Comparison of ENCODE assay signal across 8 mouse cellular contexts in genomic region chr4:43024673-43025072, GRCm38 (mm10). TPM values are rescaled to one million over a fixed set of nuclear protein-coding genes. Genes with fewer than 3 reads are reported as not detected.
DNase-seq lines count a peak whose midpoint lies in the region; ATAC-seq and TF ChIP-seq lines count a peak whose summit lies in the region.

No protein-coding gene starts in this region.

- no peak for DNase-seq in left cerebral cortex, adult 2 months (ENCODE audit: extremely low spot score in 1 of 2, low spot score in 2 of 2)
- DNase-seq in left cerebral cortex, postnatal 36 days (ENCODE audit: low spot score in 2 of 2), result no peak
- no peak for DNase-seq in intestine, embryonic 14.5 days (ENCODE audit: low spot score)
- no peak for DNase-seq in thymus, postnatal 25 days
- DNase-seq in T-cell, adult 2 months (ENCODE audit: low spot score), result no peak
- no peak for DNase-seq in lung, postnatal 10 days

- H3K9me3 ChIP-seq in embryonic facial prominence, embryonic 15.5 days (replicated peaks), result no peaks in the 10 kb centered on the region
- no peaks in the 10 kb centered on the region for H3K9me3 ChIP-seq in intestine, embryonic 14.5 days (ENCODE audit: control insufficient read depth, low read length)

- ATAC-seq in embryonic facial prominence, embryonic 15.5 days (ENCODE audit: insufficient number of reproducible peaks, low FRiP score, low TSS enrichment, low read depth), result no peak
- ATAC-seq in intestine, embryonic 14.5 days (replicated peaks; ENCODE audit: low FRiP score, low TSS enrichment, low read depth), result no peak

- peak overlapping the region; percentile 91; the same call in 1 of the 2 replicates for H3K27ac ChIP-seq in left cerebral cortex, adult 2 months
- peak overlapping the region; percentile 92 for H3K27ac ChIP-seq in embryonic facial prominence, embryonic 15.5 days (replicated peaks)
- no peak overlapping the region for H3K27ac ChIP-seq in intestine, embryonic 14.5 days (ENCODE audit: low read depth)

- H3K79me2 ChIP-seq in myocyte (ENCODE audit: control insufficient read depth, insufficient read depth), result no peaks in the 10 kb centered on the region

- TF ChIP-seq CTCF in left cerebral cortex, adult 2 months (IDR thresholded peaks at IDR 0.05), result no peak

- intact Hi-C loops in left cerebral cortex, adult 2 months (cut with DNase I), result loop anchor here (1.0 kb wide), 1 partner anchor 14 kb away; the partner anchor contains the start of gene Fancg
- intact Hi-C loops in left cerebral cortex, postnatal 36 days (cut with DNase I), result no loop called here

- H3K4me3 ChIP-seq in left cerebral cortex, adult 2 months, result peak overlapping the region; percentile 84
- peak overlapping the region; percentile 65 for H3K4me3 ChIP-seq in embryonic facial prominence, embryonic 15.5 days (replicated peaks)
- H3K4me3 ChIP-seq in intestine, embryonic 14.5 days (ENCODE audit: low read depth, low read length), result peak overlapping the region; percentile 64
- peak overlapping the region; percentile 32 for H3K4me3 ChIP-seq in myocyte

- no peak for TF ChIP-seq POLR2A in myocyte (IDR thresholded peaks at IDR 0.05; ENCODE audit: insufficient read length, low read depth)

- peaks cover 70% of the 10 kb centered on the region for H3K36me3 ChIP-seq in embryonic facial prominence, embryonic 15.5 days
- H3K36me3 ChIP-seq in intestine, embryonic 14.5 days (ENCODE audit: control insufficient read depth, insufficient read depth, low read length), result peaks cover 76% of the 10 kb centered on the region
- no peaks in the 10 kb centered on the region for H3K36me3 ChIP-seq in myocyte (ENCODE audit: control insufficient read depth, insufficient read depth)

- no peak overlapping the region for H3ac ChIP-seq in myocyte (ENCODE audit: control insufficient read depth, insufficient read length)

- H3K4me2 ChIP-seq in embryonic facial prominence, embryonic 15.5 days (replicated peaks), result peak overlapping the region; percentile 72
- peak overlapping the region; percentile 90 for H3K4me2 ChIP-seq in intestine, embryonic 14.5 days (ENCODE audit: low read length)
- peak overlapping the region; percentile 95 for H3K4me2 ChIP-seq in myocyte (ENCODE audit: low read depth)

- H3K4me1 ChIP-seq in embryonic facial prominence, embryonic 15.5 days, result peaks cover 16% of the 10 kb centered on the region
- H3K4me1 ChIP-seq in intestine, embryonic 14.5 days (replicated peaks; ENCODE audit: control insufficient read depth, insufficient read depth, low read length), result peaks cover 8% of the 10 kb centered on the region

- WGBS in embryonic facial prominence, embryonic 15.5 days, result 69% methylated on average over 14 of the region's 14 CpGs
- 77% methylated on average over 14 of the region's 14 CpGs for WGBS in intestine, embryonic 14.5 days

- peak overlapping the region; percentile 28 for H3K9ac ChIP-seq in embryonic facial prominence, embryonic 15.5 days
- peak overlapping the region; percentile 60 for H3K9ac ChIP-seq in intestine, embryonic 14.5 days (ENCODE audit: low read length)

- no peaks in the 10 kb centered on the region for H3K27me3 ChIP-seq in embryonic facial prominence, embryonic 15.5 days
- H3K27me3 ChIP-seq in intestine, embryonic 14.5 days (replicated peaks; ENCODE audit: control insufficient read depth, insufficient read depth, low read length), result no peaks in the 10 kb centered on the region
- no peaks in the 10 kb centered on the region for H3K27me3 ChIP-seq in myocyte (ENCODE audit: control insufficient read depth, insufficient read depth, insufficient read length)

TF ChIP-seq in myocyte, 11 proteins besides CTCF, POLR2A, EP300 and RAD21:
- no peak for TF ChIP-seq SRF (IDR thresholded peaks at IDR 0.05; ENCODE audit: control insufficient read depth, insufficient read length, low read depth)
- TF ChIP-seq MYOD1 (IDR thresholded peaks at IDR 0.05; ENCODE audit: control insufficient read depth in 1 of 3, insufficient read length in 2 of 3, low read depth in 2 of 3), result no peak
- no peak for TF ChIP-seq TCF3 (IDR thresholded peaks at IDR 0.05; ENCODE audit: insufficient read length, low read depth)
- no peak for TF ChIP-seq USF1 (IDR thresholded peaks at IDR 0.05; ENCODE audit: low read depth)
- TF ChIP-seq TCF12 (IDR thresholded peaks at IDR 0.05; ENCODE audit: insufficient read depth, poor library complexity, severe bottlenecking), result no peak
- TF ChIP-seq MAX (IDR thresholded peaks at IDR 0.05; ENCODE audit: low read depth), result no peak
- TF ChIP-seq CEBPB (IDR thresholded peaks at IDR 0.05; ENCODE audit: insufficient read depth, poor library complexity, severe bottlenecking), result no peak
- no peak for TF ChIP-seq MYOG (IDR thresholded peaks at IDR 0.05; ENCODE audit: control insufficient read depth in 1 of 3, insufficient read depth in 1 of 3, insufficient read length in 2 of 3, low read depth in 2 of 3)
- TF ChIP-seq E2F4 (IDR thresholded peaks at IDR 0.05; ENCODE audit: insufficient read depth), result no peak
- no peak for TF ChIP-seq POLR2AphosphoS2 (IDR thresholded peaks at IDR 0.05; ENCODE audit: insufficient read length, low read depth)
- TF ChIP-seq REST (IDR thresholded peaks at IDR 0.05; ENCODE audit: insufficient read depth, insufficient read length), result no peak

RNA-seq across cellular contexts. Expression of gene Pigo, which starts 0.9 kb away (rescaled TPM):
- 10 to 100 TPM; 30.9 to 31.1 TPM for total RNA-seq in left cerebral cortex, adult 2 months (2021)
- 10 to 100 TPM; 30.4 to 37.5 TPM for total RNA-seq in left cerebral cortex, postnatal 36 days (2021)
- 23.4 and 23.9 TPM in 2 replicates for polyA plus RNA-seq in embryonic facial prominence, embryonic 15.5 days (2015; fragmentation: Nextera tagmentation; extraction: Ambion mirVana)
- 21.7 and 22.6 TPM in 2 replicates for polyA plus RNA-seq in intestine, embryonic 14.5 days (2014; fragmentation: Nextera tagmentation; extraction: Ambion mirVana)
- 8.0 TPM for polyA plus RNA-seq in myocyte (2012; fragmentation: generic; extraction: Trizol)

RNA-seq across cellular contexts. Expression of gene Stoml2, which starts 6.8 kb away (rescaled TPM):
- 100 to 1,000 TPM in 1 of 2 experiments, 10 to 100 TPM in 1; 97.4 to 104 TPM for total RNA-seq in left cerebral cortex, adult 2 months (2021)
- total RNA-seq in left cerebral cortex, postnatal 36 days (2021), result 100 to 1,000 TPM; 107 to 121 TPM
- 294 and 307 TPM in 2 replicates for polyA plus RNA-seq in embryonic facial prominence, embryonic 15.5 days (2015; fragmentation: Nextera tagmentation; extraction: Ambion mirVana)
- 332 and 361 TPM in 2 replicates for polyA plus RNA-seq in intestine, embryonic 14.5 days (2014; fragmentation: Nextera tagmentation; extraction: Ambion mirVana)
- 113 TPM for polyA plus RNA-seq in myocyte (2012; fragmentation: generic; extraction: Trizol)

RNA-seq across cellular contexts. Expression of gene Fancg, which starts 14.4 kb away (rescaled TPM):
- 10 to 100 TPM; 15.1 to 17.4 TPM for total RNA-seq in left cerebral cortex, adult 2 months (2021)
- 10 to 100 TPM in 1 of 2 experiments, 1 to 10 TPM in 1; 8.5 to 12.5 TPM for total RNA-seq in left cerebral cortex, postnatal 36 days (2021)
- polyA plus RNA-seq in embryonic facial prominence, embryonic 15.5 days (2015; fragmentation: Nextera tagmentation; extraction: Ambion mirVana), result 19.8 and 22.3 TPM in 2 replicates
- polyA plus RNA-seq in intestine, embryonic 14.5 days (2014; fragmentation: Nextera tagmentation; extraction: Ambion mirVana), result 16.6 and 17.8 TPM in 2 replicates
- polyA plus RNA-seq in myocyte (2012; fragmentation: generic; extraction: Trizol), result 2.6 TPM

RNA-seq across cellular contexts. Expression of gene Fam214b, which starts 21.3 kb away (rescaled TPM):
- total RNA-seq in left cerebral cortex, adult 2 months (2021), result 10 to 100 TPM; 39.0 to 39.7 TPM
- 10 to 100 TPM; 34.8 to 43.0 TPM for total RNA-seq in left cerebral cortex, postnatal 36 days (2021)
- 16.9 and 17.2 TPM in 2 replicates for polyA plus RNA-seq in embryonic facial prominence, embryonic 15.5 days (2015; fragmentation: Nextera tagmentation; extraction: Ambion mirVana)
- polyA plus RNA-seq in intestine, embryonic 14.5 days (2014; fragmentation: Nextera tagmentation; extraction: Ambion mirVana), result 5.1 and 7.1 TPM in 2 replicates
- 35.3 TPM for polyA plus RNA-seq in myocyte (2012; fragmentation: generic; extraction: Trizol)

RNA-seq across cellular contexts. Expression of gene Vcp, which starts 24.4 kb away (rescaled TPM):
- 100 to 1,000 TPM; 179 to 186 TPM for total RNA-seq in left cerebral cortex, adult 2 months (2021)
- total RNA-seq in left cerebral cortex, postnatal 36 days (2021), result 100 to 1,000 TPM; 181 to 194 TPM
- 478 and 494 TPM in 2 replicates for polyA plus RNA-seq in embryonic facial prominence, embryonic 15.5 days (2015; fragmentation: Nextera tagmentation; extraction: Ambion mirVana)
- polyA plus RNA-seq in intestine, embryonic 14.5 days (2014; fragmentation: Nextera tagmentation; extraction: Ambion mirVana), result 481 and 510 TPM in 2 replicates
- polyA plus RNA-seq in myocyte (2012; fragmentation: generic; extraction: Trizol), result 334 TPM

Comparison
In these comparisons a context has a peak if more than half of its experiments do, and no peak if none do; other contexts are left out.
1. H3K4me3 ChIP-seq: peak in every context shown above with its lines; median percentile 84 in left cerebral cortex, adult 2 months; 65 in embryonic facial prominence, embryonic 15.5 days; 64 in intestine, embryonic 14.5 days; 32 in myocyte.